Mouse (Mus musculus) liver, embryonic 14.5 days (tissue): Measurements from ENCODE around the gene Coasy.

Experiments
- CTCF ChIP-seq: IDR thresholded peaks from 2 replicates; pipeline ENCODE4 v1.5.1; 2016; ENCODE audit warnings: antibody characterized with exemption, low read depth, control low read depth
- EP300 ChIP-seq: IDR thresholded peaks from 2 replicates; pipeline ENCODE4 v1.6.1; 2016; ENCODE audit warnings: antibody characterized with exemption, low read depth

GRCm38 (mm10) chr11:101066549-101067412 is 15.6 kb upstream of the Coasy start:
- no peak for TF ChIP-seq EP300
- TF ChIP-seq CTCF = peak; percentile 99
